Mouse (Mus musculus) heart, postnatal 10 days (tissue): ENCODE measurements at regions not wholly inside any gene's neighbourhood (a gene's known extent, or its start where the extent isn't known, plus 50 kb on each side); places are given as distances from the start of the nearest gene placed in this dataset.
A peak's percentile ranks its signal among the peaks of the same experiment; 100 is the strongest.
"Not testable (repeated sequence)": the region's sequence is repeated elsewhere in the genome, so short reads cannot be mapped to it uniquely, and the experiment has no call there.

Experiments
- DNase-seq, 2 experiments: peaks; one replicate each; pipeline ENCODE4 v3.0.0; 2021
- intact Hi-C: fragments of 180-260 bp; cut with DNase I; formaldehyde crosslinking; loops from one replicate; pipeline ENCODE4 v1.15.1; 2025

DNA sequence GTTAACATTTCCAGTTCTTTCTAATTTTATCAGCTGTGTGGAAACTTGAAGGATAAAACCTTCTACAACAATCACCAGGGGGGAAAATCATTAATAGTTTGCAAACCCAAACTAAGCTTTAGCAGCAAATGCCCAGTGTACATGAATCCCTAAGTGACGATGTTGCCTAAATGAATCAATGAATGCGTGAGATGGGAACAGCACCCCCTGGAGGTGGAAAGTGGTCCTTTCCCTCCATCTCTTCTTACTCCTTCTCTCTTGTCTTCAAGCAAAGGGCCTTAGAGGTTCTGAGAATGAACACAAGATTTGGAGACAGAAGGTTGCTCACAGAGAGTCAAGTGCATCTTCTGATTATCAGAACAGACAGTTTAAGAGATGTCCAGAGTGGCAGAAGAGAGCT lies 129.1 kb upstream of the Daam1 start:
- peak; percentile 24 to 51 for DNase-seq
- intact Hi-C loops: no loop called here

DNA sequence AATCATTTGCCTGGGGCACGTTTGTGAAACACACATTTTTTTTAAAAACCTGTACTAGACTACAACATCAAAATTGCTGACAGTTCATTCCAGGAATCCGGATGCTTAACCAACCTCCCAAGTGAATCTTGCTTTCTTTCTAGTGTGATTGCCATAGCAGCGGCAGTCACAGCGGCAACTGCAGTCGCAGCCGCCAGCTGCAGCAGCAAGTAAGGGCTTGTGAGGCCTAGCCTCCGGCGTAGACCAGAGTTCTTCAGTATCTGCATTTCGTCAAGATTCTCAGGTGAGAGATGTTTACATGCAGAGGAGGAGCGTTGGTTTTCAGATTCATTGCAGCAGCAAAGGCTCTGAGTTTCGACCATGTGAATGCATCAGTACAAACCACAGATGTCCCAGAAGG lies 128.7 kb upstream of the Daam1 start:
- intact Hi-C loops: no loop called here
- no peak for DNase-seq

DNA sequence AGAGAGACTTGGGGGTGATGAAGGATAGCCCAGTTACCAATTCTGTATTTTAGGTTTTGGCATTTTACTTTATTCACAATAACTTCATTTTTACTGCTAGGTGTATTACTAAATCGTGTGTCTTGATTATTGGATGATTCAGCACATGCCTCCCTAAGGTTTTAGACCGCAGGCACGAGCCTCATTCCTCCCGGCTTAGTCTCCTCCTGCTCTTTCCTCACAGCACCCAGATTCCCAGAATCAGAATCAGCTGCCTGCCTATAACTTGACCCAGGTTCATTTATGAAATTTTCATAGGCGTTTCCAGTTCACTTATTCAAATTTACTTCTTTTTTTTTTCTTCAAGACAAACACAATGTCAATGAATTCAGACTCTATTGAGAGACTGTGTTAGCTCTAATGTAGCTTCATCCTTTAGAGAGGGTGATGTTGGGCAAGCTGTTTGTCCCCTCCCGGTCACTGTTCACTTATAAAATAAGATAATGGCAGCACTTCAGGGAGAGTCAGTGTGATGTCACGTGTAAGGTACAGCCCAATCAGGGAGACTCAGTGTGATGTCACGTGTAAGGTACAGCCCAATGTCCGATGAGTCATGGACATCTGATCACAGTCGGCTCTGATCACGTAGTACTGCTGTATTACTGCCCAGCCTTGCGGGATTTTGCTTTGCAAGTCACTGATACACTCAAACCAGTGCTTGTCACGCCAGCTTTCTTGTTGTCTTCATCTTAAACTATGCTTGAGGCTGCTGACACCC lies 127.6 kb upstream of the Daam1 start:
- no peak for DNase-seq
- intact Hi-C loops: no loop called here

DNA sequence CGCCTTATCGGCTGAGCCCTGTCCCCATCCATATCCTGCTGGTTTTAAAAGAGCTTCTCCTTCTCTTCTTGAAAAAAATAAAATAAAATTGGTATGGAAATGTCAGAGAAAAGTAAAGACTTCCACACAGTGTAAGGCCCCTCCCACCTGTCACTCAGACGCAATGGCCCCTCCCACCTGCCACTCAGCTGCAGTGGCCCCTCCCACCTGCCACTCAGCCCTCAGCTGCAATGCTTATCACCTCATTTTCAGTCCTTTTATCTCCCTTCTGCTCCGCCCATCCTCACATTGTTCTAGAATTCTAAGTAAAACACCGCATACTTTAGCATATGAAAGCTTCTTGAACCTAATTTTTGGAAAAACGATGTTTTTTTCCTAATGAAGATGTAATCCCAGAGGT lies 126.4 kb upstream of the Daam1 start:
- intact Hi-C loops: no loop called here
- no peak for DNase-seq

DNA sequence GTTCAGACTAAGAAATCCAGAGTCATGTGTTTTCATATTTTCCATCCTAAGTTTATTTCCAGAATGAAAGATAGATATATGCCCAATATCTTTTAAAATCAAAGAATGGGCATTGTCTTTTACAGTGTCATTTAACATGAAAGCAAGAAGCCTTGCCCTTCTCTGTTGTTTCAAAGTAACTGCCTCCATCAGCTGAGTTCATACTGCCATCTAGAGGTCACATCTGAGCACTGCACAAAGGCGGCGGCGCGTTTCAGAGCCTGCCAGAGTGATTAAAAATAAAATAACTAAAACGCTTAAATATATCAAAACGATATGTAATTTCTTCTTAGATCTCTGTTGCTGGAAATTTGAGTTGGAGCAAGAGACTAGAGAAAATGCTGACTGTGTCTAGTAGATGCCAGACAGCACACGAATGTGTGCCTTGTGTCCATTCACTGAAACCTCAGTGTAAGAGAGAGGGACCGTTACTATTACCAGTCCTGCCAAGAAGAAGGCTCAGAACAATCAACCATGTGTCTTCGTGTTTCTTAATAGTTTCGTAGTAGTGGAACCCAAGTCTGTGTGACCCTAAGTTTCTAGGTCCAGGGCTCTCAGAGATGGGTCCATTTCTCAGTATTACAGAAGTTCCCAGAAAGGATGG lies 123.0 kb upstream of the Daam1 start:
- peak; percentile 69 to 84 for DNase-seq
- intact Hi-C loops: loop anchor here (1.0 kb wide), 2 partner anchors 398 to 511 kb away; no protein-coding TSS in a partner anchor

DNA sequence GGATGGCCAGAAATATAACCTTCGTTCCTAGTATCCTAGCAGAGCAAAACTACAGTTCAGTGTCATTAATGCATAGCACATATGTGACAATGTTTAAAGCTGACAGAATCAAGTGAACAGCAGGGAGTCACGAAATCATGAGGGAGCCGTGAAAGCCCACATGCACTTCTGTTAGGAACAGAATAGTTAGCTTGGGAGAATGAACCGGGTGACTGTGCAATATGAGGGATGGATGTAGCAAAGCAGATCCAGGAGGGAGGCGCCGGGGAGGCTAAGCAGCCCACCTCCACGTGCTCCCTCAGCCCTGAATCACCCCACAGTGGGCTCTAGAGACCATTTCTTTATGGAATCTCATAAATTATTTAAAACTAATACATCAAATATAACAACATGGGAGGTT lies 116.3 kb upstream of the Daam1 start:
- intact Hi-C loops: no loop called here
- no peak for DNase-seq

DNA sequence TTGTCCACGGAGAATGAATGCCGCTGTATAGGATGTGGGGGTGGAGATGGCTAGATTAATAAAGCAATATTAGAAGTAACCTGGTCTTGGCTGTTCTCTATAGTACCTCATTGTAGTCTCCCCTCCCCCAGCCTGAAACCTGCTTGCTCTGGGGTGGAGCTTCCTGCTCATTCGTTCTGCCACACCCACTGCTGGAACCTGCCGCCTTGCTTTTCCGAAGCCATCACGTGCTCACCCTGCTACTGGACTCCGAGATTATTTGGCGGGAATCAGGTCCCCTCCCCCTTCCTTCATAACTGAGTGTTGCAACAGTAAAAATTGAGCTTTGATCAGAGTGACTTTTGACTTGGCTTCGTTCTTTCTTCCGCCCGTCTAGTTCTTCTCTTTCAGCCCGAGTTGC lies 112.5 kb upstream of the Daam1 start:
- DNase-seq, intact Hi-C loops: not testable (repeated sequence)

DNA sequence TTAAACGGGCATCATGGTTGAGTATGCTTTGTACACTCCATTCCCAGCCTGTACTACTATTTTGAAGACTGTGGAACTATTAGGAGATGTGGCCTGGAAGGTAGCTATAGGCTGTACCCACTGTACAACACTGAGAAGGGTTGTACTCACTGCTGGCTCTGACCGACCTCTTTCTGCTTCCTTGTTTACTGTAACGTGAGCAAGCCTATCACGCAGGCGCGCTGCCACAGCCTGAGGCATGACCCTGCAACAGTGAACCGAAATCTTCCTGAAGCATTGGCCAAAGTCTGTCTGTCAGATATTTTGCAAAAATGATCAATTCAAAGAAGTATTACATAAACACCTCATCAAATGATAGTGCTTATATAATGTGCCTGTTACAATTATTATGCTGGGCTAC lies 112.0 kb upstream of the Daam1 start:
- intact Hi-C loops: no loop called here
- DNase-seq: no peak

DNA sequence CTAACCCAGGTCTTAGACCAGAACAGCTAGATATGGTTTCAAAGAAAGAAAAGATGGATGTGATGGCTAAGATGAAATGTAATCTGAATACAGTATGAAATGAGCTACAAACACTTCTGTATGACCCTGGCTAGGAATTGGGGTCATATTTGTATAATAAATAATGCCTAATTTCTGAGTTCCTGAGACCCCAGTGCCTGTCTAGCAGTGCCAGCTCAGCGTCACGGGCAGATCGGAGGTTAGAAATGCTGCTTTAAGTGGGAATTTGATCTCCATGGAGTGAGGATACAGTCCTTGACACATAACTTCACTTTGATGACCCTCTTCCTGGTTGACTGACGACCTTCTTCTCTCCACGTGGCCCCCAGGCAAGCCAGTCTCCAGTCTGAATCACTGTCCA lies 105.7 kb upstream of the Daam1 start:
- DNase-seq: no peak
- intact Hi-C loops: no loop called here

DNA sequence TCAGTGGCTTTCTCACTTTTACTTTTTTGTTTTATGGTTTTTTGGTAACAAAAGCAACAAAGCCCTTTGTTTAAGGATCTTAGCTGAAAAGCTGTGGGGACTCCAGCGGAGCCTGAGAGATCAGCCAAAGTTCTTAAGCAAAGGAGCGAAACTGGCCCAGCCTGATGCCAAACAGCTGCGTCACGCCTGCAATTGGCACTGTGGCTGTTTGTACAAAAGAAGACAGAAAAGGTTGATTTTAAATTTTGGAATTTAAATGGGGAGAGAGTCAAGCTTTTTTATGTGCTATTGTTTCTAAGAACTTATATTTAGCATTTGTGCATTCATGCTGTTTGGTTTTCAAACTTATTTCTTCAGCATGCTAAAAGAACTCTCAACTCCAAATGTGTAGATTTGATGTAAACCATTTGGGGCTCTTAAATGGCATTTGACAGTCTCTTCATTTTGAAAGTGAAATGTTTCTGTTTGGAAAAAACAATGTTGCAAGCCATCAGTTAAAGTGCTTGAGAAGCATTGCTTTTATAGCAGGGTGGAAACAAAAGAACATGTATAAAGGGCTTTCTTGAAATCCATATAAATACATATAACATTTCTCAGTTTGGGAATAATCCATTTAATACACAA lies 105.1 kb upstream of the Daam1 start:
- intact Hi-C loops: no loop called here
- peak; percentile 55 to 68 for DNase-seq

DNA sequence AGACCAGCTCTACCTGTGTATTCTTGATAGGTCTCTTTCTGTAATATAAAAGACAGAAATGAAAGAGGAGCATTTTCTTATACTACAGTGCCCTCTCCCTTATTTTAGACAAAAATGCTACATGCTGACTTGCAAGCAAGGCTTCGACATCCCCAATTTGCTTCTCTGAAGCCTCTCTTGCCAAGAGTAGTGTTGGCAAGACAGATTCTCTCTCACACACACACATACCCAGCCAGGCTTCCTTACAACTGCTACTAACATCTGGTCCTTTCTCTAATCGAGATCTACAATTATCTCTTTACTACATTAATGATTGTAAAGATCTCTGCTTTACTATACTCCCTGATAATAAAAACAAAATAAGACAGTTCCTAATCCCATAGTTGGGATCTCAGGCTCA lies 87.5 kb upstream of the Daam1 start:
- intact Hi-C loops: no loop called here
- DNase-seq: no peak

DNA sequence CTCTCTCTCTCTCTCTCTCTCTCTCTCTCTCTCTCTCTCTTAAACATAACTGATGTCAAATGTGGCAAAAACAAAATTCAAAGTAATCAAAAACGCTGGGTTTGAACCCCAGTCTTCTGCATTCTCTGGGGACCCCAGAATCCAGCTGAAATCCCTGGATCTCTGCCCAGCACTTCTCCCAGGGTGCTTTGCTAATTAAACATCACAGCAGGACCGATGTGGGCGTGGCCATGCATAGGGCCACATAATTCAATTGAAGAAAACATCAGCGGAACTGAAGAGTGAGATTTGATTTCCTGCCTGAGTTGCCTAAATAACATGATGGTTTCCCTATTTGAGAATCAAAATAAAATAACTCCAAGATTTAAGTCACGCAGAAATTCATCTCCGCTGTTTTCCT lies 84.9 kb upstream of the Daam1 start:
- DNase-seq: peak; percentile 40 to 46
- intact Hi-C loops: no loop called here

DNA sequence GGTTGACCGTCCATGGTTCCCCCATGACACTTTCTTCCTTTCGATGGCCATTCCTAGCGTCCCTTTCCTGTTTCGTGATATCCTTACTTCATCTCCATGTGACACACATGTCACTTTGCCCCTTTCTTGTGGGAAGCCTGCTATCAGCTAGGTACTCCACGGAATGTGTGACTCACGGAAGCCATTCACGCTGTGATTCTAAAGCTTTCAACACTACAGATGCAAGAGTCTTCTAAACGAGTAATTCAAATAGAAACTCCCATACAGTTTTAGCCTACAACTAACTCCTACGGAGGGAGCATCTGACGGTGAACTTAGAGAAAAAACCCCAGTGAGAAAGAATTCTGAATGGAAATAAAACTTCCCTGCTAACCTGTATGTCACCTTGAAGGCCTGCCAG lies 83.5 kb upstream of the Daam1 start:
- DNase-seq: no peak
- intact Hi-C loops: no loop called here

DNA sequence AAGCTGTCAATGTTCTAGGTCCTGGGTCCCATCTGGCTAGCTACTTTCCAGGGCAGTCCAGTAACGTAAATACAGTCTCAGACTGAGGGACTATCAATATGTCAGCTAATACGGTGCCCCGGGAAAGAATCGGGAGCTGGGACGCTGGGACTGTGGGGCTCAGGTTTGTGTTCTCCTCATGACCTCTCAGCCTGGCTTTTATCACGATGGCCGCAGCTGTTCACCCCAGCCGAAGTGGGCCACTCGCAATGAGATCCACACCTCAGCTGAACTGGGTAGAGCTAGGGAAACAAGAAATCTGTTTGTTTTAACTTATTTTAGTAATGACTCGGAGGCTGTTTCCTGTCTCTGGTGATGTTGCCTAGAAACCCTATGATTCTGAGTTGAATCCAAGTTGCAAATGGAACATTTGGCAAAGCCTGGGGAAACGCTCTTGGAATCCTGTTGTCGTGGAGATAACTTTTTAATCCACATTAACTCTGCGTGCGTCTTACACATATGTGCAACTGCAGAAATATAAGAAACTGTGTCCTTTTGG lies 83.0 kb upstream of the Daam1 start:
- intact Hi-C loops: no loop called here
- DNase-seq: peak; percentile 70

DNA sequence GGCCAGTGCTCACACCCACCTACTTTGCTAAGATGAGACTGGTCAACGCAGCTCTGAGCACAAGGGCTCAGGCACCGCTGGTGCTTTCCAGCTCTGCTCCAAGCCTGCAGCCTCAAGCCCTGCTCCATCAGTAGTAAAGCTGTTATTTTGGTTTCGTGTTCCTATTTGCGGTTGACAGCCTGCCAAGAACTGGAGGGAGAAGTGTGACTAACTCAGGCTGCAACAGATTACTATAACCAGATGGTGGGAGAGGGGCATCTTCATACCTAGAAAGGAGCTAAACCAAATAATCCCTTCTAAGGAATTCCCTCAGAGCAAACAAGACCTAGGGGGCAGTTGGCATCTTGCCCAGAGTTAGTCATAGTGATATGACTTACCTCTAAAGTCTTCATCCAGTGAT lies 82.1 kb upstream of the Daam1 start:
- DNase-seq: peak; percentile 77 to 80
- intact Hi-C loops: no loop called here

DNA sequence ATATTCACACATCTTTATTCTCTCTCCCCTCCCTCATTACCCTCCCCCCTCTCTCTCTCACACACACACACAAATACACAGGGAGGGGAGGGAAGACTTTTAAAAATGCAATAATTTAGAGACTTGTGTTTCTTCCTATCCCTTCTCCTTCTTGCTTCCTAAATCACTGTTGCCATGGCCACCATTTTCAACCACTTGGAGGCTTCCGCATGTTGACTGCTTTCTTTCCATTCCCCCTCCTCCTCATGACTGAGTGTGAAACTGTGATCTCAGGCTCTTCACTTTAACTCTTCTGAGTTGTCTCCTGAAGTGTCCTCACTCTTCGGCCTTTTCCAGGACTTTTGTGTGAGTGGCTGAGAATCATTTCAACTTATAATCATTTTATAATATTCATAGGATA lies 81.2 kb upstream of the Daam1 start:
- no peak for DNase-seq
- intact Hi-C loops: no loop called here

DNA sequence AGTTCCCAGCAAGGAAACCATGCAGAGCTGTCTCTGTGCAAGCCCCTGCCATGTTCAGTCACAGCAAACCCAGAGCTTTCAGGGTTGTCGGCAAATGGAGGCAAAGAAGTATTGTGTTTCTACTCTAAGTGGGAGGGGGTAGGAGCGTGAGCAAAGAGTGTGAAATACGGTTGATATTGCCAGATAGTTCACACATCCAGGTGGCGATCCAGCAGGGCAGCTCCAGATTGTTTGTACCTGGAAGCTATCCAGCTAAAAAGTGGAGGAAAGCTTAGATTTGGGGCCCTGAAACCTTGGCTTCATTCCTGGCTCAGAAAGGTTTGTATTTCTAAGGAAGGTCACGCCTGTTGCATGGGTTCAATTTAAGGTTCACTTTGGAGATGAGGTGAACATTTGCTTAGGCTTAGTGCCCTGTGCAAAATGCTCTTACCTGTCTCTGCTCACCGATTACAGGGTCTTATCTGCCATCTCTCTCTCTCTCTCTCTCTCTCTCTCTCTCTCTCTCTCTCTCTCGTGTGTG lies 78.1 kb upstream of the Daam1 start:
- intact Hi-C loops: no loop called here
- DNase-seq: no peak

DNA sequence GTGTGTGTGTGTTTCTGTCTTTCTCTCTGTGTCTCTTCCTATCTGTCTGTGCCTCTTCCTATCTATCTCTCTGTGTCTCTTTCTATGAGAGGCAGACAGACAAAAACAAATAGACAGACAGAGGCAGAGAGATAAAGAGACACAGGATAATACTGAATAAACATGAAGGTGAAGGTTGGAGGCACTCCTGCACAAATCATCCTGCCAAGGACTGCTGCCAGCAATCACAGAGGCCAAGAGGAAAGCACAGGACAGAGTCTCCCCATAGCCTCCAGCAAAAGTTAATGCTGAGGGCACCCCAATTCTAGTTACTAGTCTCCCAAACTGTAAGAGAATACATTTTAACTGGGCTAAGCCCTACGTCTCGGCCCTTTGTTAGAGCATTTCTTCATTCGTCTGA lies 77.6 kb upstream of the Daam1 start:
- no peak for DNase-seq
- intact Hi-C loops: no loop called here

DNA sequence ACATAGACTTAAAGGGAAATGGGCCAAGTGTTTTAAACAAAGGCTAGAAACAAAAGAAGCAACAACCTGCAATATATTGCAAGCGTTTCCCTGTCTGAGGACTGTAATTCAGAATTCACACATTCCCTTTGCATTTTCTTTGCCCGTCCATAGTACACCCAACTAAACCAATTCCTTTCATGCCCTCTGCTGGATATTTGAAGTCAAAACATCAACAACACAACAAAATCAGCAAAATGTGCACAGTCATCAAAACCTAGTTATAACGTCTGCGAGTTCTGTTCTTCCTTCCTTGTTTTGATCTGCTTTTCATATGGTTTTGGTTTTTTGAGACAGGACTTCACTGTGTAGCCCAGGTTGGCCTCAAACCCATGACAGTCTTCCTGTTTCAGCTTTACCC lies 67.7 kb upstream of the Daam1 start:
- intact Hi-C loops: loop anchor here (1.0 to 10.0 kb wide), 3 partner anchors 452 to 662 kb away; no protein-coding TSS in a partner anchor
- DNase-seq: no peak

DNA sequence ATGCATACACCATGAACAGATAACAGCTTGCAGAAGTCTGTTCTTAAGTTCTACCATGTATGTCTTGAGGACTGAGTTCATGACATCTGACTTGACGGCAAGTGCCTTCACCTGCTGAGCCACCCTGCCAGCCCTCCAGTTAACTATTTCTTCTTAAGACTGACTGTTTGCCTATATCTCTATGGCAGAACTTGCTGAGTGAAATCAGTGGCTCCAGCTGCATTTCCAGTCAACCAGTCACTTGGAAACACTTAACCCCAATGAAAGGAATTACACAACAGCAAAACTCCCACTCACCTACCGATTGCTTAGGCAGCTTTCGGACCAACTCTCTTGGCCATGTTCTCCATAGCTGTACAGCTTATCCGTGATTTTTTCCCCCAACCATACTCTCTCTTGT lies 64.8 kb upstream of the Daam1 start:
- no peak for DNase-seq
- intact Hi-C loops: loop anchor here (5.0 to 10.0 kb wide), 2 partner anchors 216 to 659 kb away; no protein-coding TSS in a partner anchor

DNA sequence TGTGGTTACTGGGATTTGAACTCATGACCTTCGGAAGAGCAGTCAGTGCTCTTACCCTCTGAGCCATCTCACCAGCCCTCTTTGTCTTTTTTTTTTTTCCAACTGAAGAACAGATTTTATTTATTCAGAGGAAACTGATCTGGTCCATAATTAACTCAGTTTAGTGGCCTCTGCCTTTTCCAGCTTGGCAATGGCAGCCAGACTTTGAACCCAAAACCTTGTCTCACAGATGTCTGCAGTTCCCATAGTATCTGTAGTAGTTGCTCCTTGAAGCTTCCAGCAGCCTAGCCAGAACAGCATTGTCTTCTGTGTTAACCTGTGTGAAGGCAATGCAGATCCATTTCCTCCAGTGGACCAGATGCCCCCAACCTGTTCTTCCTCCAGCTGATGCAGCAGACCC lies 64.2 kb upstream of the Daam1 start:
- intact Hi-C loops: loop anchor here (5.0 to 10.0 kb wide), 2 partner anchors 216 to 658 kb away; no protein-coding TSS in a partner anchor
- DNase-seq: no peak
